Mouse (Mus musculus) C2C12 (cell line): ENCODE results near the gene Cflar.

Source experiments
- CTCF ChIP-seq: IDR thresholded peaks from one replicate; pipeline ENCODE4 v1.5.1; 2011; ENCODE audit not compliant: control insufficient read depth, insufficient read depth, insufficient read length
- MYOD1 ChIP-seq: IDR thresholded peaks from one replicate; pipeline ENCODE4 v1.6.1; 2011; ENCODE audit warnings: low read depth; ENCODE audit not compliant: control insufficient read depth, insufficient read length

DNA sequence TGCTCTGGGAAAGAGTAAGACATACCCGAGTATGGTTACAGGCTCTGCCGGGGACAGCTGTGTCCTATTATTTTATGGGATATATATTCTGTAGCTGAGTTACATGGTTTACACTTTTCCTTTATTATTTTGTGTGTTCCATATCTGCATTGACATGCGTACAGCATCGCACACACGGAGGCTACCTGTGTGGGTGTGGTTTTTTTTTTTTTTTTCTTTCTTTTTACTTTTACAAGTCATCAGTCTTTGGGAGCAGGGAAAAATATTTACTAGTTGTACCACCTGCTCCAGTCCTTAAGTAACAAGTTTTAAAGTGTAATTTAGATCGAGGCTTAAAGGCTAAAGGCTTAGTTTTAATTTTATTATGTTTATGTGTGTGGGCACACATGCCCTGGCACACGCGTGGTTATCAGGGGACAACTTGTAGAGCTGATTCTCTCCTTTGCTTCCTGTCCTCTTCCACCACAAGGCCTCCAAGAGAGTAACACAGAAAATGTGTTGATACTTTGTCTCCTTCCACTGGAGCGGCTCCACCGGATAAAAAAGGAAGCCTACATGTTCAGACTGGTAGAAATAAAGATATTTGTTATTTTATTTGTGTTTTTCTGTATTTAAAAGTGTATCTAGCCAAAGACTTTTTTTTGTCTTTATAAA lies 470 bp upstream of the Cflar start:
- TF ChIP-seq CTCF (no peak), MYOD1 (no peak)
